Mouse (Mus musculus) left cerebral cortex, postnatal 36 days (tissue): ENCODE measurements at regions not wholly inside any gene's neighbourhood (a gene's known extent, or its start where the extent isn't known, plus 50 kb on each side); places are given as distances from the start of the nearest gene placed in this dataset.

Experiments
- DNase-seq, 2 experiments: peaks; one replicate each; pipeline ENCODE4 v3.0.0; 2021 to 2022; ENCODE audit warnings: low spot score in 2 of 2, mixed read lengths in 1 of 2
- intact Hi-C: fragments of 180-260 bp; cut with DNase I; formaldehyde crosslinking; loops from one replicate; pipeline ENCODE4 v1.15.1; 2025

DNA sequence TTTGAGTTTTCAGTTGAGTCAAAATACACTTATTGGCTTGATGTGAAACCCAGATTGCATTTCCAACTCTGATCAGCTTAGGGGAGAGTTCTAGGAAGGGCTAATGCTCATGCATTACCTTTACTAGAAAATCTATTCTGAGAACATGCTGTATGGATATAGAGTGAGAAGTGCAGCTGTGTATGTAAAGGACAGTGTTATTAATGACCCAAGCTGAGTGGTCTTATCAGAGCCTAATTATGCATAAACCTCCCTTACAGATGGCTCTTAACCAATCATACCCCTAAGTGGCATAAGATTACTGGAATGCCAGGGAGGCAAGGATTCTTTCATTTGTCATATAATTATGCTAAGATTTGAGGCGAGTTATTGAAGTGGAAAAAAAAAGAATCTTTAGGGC lies 210.6 kb upstream of the 2610001J05Rik start:
- intact Hi-C loops = no loop called here
- no peak for DNase-seq

- intact Hi-C loops = no loop called here
- DNase-seq = no peak
Measured at GRCm38 (mm10) chr6:14063735-14064134, 192.4 kb upstream of the 2610001J05Rik start.

DNA sequence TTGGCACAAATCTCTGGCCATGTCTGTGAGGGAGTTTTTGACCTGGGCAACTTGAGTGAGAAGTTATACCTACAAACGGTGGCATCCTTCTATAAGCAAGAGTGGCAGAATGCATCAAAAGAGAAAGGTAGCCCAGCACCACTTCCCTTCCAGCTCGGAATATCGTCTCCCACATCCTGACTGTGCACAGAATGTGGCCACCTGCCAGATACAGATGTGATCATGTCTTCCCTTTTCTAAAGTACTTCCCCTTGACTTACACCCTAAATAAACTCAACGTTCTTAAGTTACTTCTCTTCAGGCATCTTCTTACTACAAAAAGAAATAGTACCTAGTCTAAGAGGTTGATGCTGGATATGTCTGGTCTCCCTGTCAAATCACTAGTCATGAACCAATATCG lies 175.2 kb upstream of the 2610001J05Rik start:
- intact Hi-C loops = no loop called here
- no peak for DNase-seq

GRCm38 (mm10) chr6:14044654-14045053 lies 173.3 kb upstream of the 2610001J05Rik start:
- intact Hi-C loops = no loop called here
- no peak for DNase-seq

DNA sequence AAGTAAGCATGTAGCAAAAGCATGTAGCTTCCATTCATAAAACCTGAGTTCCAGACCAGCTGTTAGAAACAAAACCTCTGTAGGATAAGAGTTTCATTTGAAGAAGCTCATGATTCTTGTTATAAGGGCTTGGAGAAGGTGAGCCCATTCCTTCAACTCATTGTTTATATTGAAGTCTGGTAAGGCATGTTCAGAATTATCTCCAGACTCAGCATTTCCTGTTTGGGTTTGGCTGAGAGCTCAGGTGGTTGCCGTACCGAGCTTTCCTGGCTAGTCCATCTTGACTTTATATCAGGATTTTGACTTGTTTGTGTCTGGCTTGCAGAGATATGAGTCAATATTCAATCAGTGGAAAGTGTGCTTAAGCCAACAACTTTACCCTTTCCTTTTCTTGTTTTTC lies 154.6 kb upstream of the 2610001J05Rik start:
- intact Hi-C loops = no loop called here
- no peak for DNase-seq

GRCm38 (mm10) chr6:14018928-14019327 lies 147.6 kb upstream of the 2610001J05Rik start:
- no peak for DNase-seq

GRCm38 (mm10) chr6:13982606-13983389 lies 111.5 kb upstream of the 2610001J05Rik start:
- DNase-seq = peak; percentile 17 to 31
- intact Hi-C loops = loop anchor here (2.0 kb wide), 1 partner anchor 48 kb away; no protein-coding TSS in a partner anchor

More at GRCm38 (mm10) chr6:14018928-14019327, 147.6 kb upstream of the 2610001J05Rik start:
- intact Hi-C loops = no loop called here

GRCm38 (mm10) chr6:13974710-13975506 lies 103.6 kb upstream of the 2610001J05Rik start:
- intact Hi-C loops = no loop called here
- no peak for DNase-seq

GRCm38 (mm10) chr6:13964471-13964870 lies 93.2 kb upstream of the 2610001J05Rik start:
- DNase-seq = no peak
- intact Hi-C loops = no loop called here

GRCm38 (mm10) chr6:13964013-13964412 lies 92.7 kb upstream of the 2610001J05Rik start:
- no peak for DNase-seq
- intact Hi-C loops = no loop called here

DNA sequence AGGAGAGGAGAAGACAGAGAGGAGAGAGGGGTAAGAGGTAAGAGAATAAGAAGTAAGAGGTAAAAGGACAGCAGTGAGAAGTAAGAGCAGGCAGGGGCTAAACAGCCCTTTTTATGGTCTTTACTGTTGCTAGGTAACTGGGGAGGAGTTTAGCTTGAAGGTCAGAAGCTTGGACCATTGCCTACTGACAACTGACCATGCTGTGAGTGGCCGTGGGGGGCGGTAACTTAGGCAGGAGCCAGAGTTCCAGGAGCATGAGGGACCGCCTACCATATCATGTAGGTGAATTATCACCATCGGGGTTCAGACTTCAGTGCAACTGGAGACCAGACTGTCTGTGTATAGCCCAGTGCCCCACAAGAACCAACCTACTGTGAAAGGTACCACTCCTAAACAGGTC lies 78.3 kb upstream of the 2610001J05Rik start:
- intact Hi-C loops = no loop called here
- no peak for DNase-seq

- intact Hi-C loops = no loop called here
- no peak for DNase-seq
Measured at GRCm38 (mm10) chr6:13920809-13921760, 49.8 kb upstream of the 2610001J05Rik start.
